Mouse (Mus musculus) cerebellum, adult 9-10 months (tissue): ENCODE measurements around the gene Cer1.

Experiments
- DNase-seq: peaks from one replicate; pipeline ENCODE4 v3.0.0; 2022

The Cer1 gene

DNA sequence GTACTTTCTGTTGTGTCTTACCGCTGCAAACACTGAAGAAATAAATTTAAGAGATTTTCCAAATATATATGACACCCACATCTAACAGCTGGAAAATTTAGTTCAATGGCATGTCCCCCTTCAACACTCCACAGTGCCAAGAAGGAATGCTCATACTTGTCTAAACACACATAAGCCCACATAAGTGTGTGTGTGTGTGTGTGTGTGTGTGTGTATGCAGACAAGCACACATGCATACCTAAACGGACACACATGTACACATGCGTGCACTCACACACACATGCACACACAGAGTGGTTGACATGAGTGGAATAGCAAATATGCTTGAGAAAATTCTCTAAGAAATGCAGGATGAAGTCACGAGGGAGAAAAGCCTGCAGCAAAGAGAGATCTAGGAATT is 12.4 kb downstream of the Cer1 start:
- no peak for DNase-seq

DNA sequence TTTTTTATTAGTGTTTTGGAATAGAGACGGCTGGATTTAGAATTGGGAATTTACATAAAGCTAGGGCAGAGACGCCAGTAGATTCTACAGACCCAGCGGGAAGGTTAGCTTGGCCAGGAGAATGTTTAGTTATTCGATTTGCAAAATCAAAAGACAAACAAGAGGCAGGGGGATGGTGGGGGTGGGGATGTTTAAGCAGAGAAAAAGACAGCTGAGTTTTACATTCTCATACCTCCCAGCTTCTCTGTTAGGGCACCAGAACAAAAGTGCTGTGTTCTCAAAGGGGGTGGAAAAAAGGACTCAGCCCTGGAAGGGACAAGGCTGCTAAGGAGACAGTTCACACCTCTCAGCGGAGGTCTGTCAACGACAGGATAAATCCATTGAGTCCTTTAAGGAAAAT is 12.8 kb downstream of the Cer1 start:
- no peak for DNase-seq

DNA sequence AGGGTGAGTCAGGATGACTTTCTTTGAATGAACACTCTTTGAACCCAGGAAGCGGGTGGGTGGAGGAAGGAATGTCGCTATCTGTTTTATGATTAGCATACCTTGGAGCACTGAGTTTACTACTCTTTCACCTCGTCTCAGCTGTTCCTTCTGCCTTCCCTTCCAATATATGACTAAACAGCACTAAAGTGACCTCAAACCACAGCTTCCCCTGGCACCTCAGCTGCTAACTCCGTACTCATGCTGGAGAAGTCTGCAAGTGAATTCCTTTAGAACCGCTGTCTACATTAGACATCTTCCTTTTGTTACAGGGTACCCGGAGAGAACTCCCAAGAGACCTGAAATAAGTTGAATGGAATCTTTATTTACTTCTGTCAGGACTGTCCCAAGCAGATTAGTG is 14.0 kb downstream of the Cer1 start:
- DNase-seq, result no peak

DNA sequence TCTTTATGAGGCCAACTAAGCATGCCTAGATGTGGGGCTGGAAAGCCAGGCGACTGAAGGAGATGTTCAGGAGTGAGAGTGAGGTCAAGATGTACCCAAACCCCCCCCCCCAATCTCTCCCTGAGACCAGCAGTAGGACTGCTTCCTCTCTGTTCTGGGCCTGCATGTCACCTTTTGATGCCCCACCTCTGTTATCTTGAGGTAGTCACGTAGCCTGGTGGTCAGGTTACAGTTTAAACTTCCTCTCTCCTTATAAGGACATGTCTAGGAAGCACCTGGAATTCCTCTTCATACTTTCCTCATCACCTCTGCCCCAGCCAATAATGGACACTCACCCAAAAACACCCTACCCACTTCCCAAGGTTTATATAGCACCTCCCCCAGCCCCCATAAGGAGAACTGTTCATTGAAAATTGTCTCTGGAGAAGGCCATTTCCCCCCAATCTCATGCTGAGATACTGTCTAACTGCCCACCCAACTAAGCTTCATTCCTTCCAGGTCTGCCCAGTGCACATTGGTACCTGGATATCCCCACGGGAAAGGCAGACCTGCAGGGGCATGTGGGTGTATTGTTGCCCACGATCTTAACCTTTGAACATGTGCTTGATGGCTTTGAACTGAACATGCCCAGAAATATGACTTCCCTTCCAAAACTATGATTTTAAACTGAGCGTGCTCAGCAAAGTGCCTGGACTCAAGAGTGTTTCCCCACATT is 17.1 kb downstream of the Cer1 start:
- no peak for DNase-seq

DNA sequence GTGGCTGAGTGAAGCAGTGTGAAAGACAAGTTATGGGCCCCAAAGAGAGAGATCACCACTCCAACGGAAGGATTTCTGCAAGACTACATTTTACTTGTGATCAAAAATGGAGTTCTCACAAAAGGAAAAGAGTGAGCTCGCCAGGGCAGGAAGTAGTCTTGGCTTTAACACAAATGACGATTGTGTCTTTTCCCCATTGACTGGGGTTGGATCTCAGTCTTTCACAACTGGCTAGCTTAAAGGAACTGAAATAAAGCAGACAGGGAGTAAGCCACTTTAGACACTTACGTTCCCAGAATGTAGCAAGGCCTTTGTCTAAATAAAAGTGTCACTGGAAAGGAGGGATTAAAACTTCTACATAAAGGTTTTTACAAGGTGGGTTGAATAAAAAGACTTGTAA is 17.8 kb downstream of the Cer1 start:
- no peak for DNase-seq

DNA sequence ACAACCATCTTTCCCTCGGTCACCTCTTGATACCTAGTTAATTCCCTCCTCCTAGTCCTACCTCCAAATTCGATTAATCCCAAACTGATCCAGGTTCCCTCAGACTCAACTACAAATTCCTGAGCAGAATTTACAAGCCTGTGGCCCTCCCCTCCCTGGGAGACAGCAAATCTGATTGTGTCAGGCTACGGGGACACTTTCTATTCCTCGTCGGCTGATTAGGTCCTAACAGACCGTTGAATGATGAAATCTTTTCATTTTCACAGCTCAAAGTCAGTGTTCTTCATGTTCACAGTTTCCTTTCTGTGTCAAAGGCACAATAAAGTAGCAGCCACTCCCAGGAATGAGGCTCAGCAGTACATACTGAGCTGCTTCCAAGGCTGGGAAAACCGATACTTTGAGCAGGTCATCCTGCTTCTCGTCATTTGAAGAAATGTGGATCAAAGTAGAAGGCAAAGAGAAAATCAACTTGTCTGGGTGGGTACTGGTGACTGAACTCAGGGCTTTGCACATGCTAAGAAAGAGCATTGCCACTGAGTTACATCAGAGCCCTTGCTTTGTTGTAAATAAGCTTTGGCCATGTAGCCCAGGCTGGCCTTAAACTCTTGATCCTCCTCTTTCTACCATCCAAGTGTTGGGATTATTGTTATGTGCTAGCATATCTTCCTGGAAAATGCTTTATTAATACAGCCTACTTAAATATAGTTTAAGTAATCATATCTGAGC is 19.8 kb downstream of the Cer1 start:
- DNase-seq, result no peak

DNA sequence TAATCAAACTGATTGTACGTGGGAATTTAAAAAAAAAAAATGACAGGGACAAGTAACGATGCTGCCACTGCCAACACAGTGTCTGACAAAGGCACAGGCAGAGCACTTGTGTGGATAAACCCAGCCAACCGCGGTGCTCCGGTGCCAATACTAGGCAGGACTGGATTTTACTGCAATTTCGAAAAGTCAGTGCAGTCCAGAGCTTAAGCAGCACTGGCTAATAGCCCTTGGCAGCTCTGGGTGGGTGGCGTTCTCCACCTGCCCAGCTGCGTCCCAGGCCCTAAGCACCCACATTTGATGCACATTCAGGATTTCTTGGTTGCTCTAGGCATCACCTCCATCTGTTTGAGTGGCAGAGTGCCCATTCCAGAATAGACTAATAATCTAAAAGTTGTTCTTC is 21.6 kb downstream of the Cer1 start:
- DNase-seq, result no peak

DNA sequence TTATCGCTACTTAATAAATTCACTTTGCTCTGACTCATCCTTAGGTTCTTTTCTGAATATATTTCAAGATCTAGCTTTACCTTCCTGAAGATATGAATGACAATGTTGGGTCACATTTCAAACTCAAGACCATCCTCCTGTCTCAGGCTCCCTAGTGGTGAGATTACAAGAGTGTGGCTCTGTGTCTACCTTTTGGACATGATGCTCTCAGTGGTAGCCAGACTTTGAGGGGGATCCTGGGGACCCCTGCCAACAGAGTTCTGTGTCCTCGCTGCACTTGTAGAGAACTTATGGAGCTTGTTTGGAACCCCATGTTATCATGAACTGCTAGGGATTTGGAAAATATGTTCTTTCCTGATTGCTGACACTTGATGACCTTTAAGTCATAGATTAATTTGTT is 23.5 kb downstream of the Cer1 start:
- DNase-seq, result no peak

DNA sequence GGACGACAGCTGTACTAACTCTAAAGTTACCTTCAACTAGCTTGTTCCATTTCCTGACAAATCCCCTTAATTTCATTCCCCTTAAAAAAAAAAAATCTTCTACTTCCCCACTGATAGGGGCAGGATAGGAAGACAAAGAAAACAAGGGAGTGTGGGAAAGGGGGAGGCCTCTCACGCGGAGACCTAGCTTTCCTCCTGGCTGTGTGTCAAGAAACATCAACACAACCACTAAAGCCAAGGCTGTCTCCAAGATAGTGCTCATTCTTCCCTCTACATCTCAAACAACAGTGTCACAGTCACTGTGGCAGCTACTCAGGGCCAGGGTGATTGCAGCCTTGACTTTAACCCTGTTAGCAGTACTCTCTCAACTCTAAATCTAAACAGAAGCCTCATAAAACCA is 24.4 kb downstream of the Cer1 start:
- DNase-seq, result peak; percentile 26

DNA sequence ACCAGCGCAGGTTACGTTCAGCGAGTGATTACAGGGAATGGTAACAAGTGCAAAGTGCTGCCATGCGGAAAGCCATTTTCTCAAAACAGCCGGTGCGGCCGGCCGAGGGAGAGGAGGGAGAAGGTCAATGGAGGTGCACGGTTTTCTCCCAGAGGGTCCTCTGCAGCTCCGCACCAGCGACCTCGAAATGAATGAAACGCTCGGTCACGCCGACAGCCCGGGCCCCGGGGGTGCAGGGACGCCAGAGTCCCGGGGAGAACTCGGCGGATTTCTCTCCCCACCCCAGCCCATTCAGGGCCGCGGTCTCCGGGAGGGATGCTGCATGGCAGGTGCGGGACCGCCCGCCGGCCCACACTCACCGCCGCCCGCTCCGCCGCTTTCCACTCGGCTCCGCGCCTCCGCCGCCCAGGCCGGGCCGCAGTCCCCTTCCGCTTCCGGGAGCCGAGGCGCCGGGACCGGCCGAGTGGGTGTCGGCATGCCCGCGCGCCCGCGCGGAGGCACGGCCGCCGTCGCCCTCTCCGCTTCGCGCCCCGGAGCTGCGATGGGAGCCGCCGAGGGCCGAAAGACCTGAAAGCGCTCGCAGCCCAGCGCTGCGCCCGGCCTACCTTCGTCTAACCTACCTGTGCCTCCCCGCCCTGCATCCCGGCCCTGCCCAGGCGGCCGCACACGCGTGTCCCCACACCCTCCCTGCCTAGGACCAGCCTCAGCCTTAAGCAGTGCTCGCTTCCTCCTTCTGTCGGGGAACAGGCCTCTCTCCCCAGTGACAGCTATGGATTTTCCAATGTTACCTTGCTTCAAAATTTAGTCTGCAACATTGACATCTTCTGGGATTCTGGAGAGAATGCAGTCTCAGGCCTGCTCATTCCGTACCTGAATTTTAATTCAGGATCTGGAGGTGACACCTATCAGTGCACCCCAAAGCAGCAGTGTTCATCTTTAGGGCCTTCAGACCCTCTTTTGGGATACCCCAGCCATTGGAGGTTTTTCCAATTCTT is 25.5 kb downstream of the Cer1 start, which contains the start of gene Zdhhc21:
TSS of gene Zdhhc21 (minus strand) at position 828 of the 995 bp plus-strand sequence.
- DNase-seq, result peak; percentile 86

DNA sequence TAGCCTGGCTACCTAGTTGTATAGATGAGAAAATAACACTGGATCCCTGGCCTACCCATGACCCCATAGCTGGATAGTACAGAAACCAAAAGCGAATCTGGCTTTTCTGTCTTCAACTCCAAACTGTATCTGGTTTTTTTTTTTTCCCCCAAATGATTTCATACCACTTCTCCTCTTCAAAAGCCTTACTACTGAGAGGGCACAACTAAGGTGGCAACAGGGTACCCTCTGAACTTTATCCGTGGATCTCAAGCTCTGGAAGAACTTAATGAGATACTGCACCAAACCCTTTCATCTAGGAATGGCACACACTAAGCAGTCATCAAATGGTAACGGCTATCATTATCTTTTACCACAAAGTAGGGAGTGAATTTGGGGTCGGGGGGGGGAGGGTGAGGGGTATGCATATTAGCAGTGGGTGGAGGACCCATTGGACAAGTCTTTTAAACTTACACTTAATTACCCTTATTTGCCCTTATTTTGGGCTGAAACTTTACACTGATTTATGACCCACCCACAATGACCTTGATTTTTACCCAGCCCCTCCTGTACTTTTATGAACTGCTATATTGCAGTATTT is 26.4 kb downstream of the Cer1 start:
- DNase-seq, result no peak

DNA sequence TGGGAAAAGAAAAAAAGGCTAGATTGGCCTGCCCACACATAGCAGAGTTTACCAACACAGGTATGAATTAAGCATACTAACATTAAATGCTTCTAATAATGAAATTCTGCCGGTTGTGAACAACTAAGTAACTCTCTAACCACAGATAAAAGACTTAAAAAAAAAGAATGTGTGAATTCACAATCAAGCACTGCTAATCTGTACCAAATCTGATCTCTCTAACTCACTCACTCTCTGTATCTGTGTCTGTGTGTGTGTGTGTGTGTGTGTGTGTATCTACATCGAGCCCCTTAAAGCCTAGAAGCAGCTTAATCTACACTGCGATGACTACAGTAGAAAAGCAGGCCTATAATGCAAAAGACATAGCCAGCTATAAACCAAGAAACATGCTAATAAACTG is 28.0 kb downstream of the Cer1 start:
- DNase-seq, result no peak

DNA sequence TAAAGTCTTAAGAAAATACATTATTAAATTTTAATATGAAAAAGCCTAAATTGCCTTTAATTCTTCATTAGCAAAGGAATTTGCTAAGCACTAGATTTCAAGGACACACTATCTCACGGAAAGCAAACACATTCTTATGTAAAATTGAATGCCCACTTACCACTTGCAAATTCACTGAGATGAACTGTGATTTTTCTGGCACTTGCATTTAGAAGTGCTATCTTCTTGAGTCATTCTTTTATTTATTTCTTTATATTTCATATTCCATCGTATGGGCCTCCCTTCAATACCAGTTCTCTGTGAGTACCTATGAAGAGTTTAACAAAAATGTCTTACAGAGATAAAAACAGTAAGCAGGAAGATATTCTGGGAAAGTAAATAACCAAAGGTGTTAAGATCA is 31.1 kb downstream of the Cer1 start:
- no peak for DNase-seq

DNA sequence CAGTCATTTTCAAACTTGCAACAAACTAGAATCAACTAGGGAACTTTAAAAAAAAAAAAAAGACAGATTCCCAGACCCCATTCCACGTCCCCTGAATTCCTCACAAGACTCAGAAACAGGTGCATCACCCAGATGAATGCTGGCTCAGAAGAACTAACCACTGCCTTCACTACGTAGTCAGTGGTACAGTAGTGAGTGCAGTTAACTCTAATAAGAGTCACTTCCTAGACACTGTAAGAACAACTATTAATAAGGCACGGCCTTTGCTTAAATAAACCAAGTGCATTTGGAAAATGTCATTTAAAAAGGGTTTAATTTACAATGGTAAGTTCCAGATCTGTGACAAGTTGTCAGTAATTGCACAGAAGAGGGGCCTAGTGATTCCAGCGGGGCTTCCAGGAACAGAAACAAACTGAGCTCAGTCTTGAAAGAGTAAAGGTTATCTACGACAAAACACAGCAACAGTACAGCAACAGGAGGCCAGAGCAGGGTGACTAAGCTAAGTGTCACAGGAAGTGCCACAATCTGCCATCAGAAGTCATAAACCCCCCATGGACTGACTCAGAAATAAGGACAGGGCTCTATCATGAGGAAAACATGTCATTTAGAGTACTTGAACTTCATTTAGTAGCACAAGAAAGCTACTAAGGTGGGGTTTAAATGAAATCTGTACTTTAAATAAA is 36.3 kb downstream of the Cer1 start:
- no peak for DNase-seq

DNA sequence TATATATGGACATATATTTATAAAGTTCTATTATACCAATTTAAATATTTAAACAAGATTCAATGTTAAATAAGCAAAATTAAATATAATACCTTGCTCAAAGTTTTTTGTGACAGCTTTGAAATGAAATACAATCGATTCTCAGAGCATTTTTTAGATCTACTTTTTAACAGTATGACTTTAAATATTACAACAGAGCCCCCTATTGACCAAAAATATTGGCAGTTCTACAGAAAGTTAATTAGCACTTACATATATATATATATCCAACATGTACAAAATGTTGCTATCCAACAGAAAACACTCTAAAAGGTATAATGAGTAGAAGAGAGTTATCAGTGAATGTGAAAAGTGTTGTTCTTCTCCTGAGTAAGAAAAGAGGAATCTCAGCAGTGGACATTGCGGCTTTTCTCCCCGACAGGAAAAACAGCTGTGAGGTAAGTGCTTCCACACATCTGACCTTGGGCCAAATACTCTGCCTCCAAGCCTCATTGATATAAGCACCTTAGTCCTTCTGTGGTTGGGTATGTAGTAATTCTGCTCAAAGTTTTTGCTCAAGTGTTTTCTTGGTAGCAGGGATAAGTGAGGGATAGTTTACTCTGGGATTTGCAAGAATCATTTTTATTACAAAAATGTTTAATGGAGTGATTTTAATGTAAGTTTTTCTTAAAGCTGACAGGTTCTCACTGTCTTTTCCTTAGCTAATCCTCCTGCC is 47.3 kb downstream of the Cer1 start:
- DNase-seq, result peak; percentile 22
